Mouse (Mus musculus): ENCODE measurements around the gene Lcn12.

Lcn12 gene

GRCm38 (mm10) chr2:25497846-25498575, 4.3 kb upstream of the Lcn12 start:
- no peak for DNase-seq (ENCODE audit: low read depth, low spot score)

- DNase-seq (ENCODE audit: low read depth, low spot score) = peak; percentile 67
Observed at GRCm38 (mm10) chr2:25496462-25496861, 2.8 kb upstream of the Lcn12 start.

- DNase-seq (ENCODE audit: low read depth, low spot score) = no peak
Observed at GRCm38 (mm10) chr2:25492988-25493387, 723 bp downstream of the Lcn12 start.

- DNase-seq (ENCODE audit: low read depth, low spot score) = no peak
Observed at GRCm38 (mm10) chr2:25488671-25489068, 5.0 kb downstream of the Lcn12 start.

GRCm38 (mm10) chr2:25487965-25488670, 5.6 kb downstream of the Lcn12 start:
- no peak for DNase-seq (ENCODE audit: low read depth, low spot score)

GRCm38 (mm10) chr2:25484901-25485647, 8.6 kb downstream of the Lcn12 start:
- DNase-seq (ENCODE audit: low read depth, low spot score) = no peak

- DNase-seq (ENCODE audit: low read depth, low spot score) = peak; percentile 62
Observed at GRCm38 (mm10) chr2:25482969-25483368, 10.7 kb downstream of the Lcn12 start.

GRCm38 (mm10) chr2:25480541-25480940, 13.2 kb downstream of the Lcn12 start:
- DNase-seq (ENCODE audit: low read depth, low spot score) = no peak

- DNase-seq (ENCODE audit: low read depth, low spot score) = no peak
Observed at GRCm38 (mm10) chr2:25479551-25480311, 14.0 kb downstream of the Lcn12 start.

GRCm38 (mm10) chr2:25477967-25478675, 15.6 kb downstream of the Lcn12 start:
- DNase-seq (ENCODE audit: low read depth, low spot score) = no peak

GRCm38 (mm10) chr2:25477541-25477940, 16.2 kb downstream of the Lcn12 start:
- no peak for DNase-seq (ENCODE audit: low read depth, low spot score)

- DNase-seq (ENCODE audit: low read depth, low spot score) = no peak
Observed at GRCm38 (mm10) chr2:25472550-25472949, 21.2 kb downstream of the Lcn12 start.

GRCm38 (mm10) chr2:25469969-25470368, 23.7 kb downstream of the Lcn12 start, which contains the start of gene Ptgds:
Ptgds (minus strand) TSS chr2:25470046.
- no peak for DNase-seq (ENCODE audit: low read depth, low spot score)

- no peak for DNase-seq (ENCODE audit: low read depth, low spot score)
Observed at GRCm38 (mm10) chr2:25468962-25469915, 24.5 kb downstream of the Lcn12 start.

- no peak for DNase-seq (ENCODE audit: low read depth, low spot score)
Observed at GRCm38 (mm10) chr2:25467606-25468303, 26.0 kb downstream of the Lcn12 start.

GRCm38 (mm10) chr2:25465816-25466635, 27.7 kb downstream of the Lcn12 start:
- DNase-seq (ENCODE audit: low read depth, low spot score) = no peak

- no peak for DNase-seq (ENCODE audit: low read depth, low spot score)
Observed at GRCm38 (mm10) chr2:25465256-25465655, 28.5 kb downstream of the Lcn12 start.

- DNase-seq (ENCODE audit: low read depth, low spot score) = no peak
Observed at GRCm38 (mm10) chr2:25463630-25464029, 30.1 kb downstream of the Lcn12 start.
